Mouse (Mus musculus) limb, embryonic 10.5 days (tissue): ENCODE measurements around the gene Gpr183. TPM values are rescaled to one million over a fixed set of nuclear protein-coding genes. Genes with fewer than 3 reads are reported as not detected.

Experiments used
- DNase-seq: peaks from one replicate; pipeline ENCODE4 v3.0.0-alpha.2; 2017; ENCODE audit warnings: low spot score
- H3K27ac ChIP-seq: fragments of 300-500 bp; sonication (generic); 2 replicates; pipeline ENCODE4 v1.5.1; 2016; ENCODE audit warnings: mild to moderate bottlenecking
- H3K27me3 ChIP-seq: fragments of 300-500 bp; sonication (generic); 2 replicates; pipeline ENCODE4 v1.6.1; 2016; ENCODE audit warnings: low read depth, mild to moderate bottlenecking; ENCODE audit not compliant: poor library complexity, severe bottlenecking
- H3K36me3 ChIP-seq: fragments of 300-500 bp; sonication (generic); 2 replicates; pipeline ENCODE4 v1.6.1; 2016; ENCODE audit warnings: mild to moderate bottlenecking, moderate library complexity
- H3K4me1 ChIP-seq: fragments of 300-500 bp; sonication (generic); 2 replicates; pipeline ENCODE4 v1.6.1; 2016
- H3K4me3 ChIP-seq: fragments of 300-500 bp; sonication (generic); 2 replicates; pipeline ENCODE4 v1.5.1; 2016; ENCODE audit warnings: mild to moderate bottlenecking, moderate library complexity
- H3K9me3 ChIP-seq: fragments of 300-500 bp; sonication (generic); replicated peaks from 2 replicates; pipeline ENCODE4 v1.6.1; 2016; ENCODE audit warnings: mild to moderate bottlenecking
- WGBS: fragments of 180-500 bp; shearing (Covaris S2); methylation state at CpG from one replicate; pipeline ENCODE4 v1.1.7; 2016; 5-methylcytosine and 5-hydroxymethylcytosine counted together
- polyA plus RNA-seq: library from polyadenylated mRNA; unstranded; fragments of >200 nt; fragmentation: Nextera tagmentation; extraction: Ambion mirVana; gene quantifications from 2 replicates; pipeline ENCODE4 v1.2.1, GENCODE M21; 2016

The Gpr183 gene
- polyA plus RNA-seq, 1 experiment from 2014 or later: 2.7 TPM

GRCm38 (mm10) chr14:121918266-121918665 is 46.7 kb downstream of the Gpr183 start:
- WGBS: 89% methylated on average over 3 of the region's 3 CpGs
- peak; percentile 20 for DNase-seq
- Histone ChIP-seq H3K4me3 (no peak overlapping the region), H3K9me3 (no peaks in the 10 kb centered on the region), H3K27me3 (no peaks in the 10 kb centered on the region), H3K4me1 (no peaks in the 10 kb centered on the region), H3K27ac (no peak overlapping the region), H3K36me3 (peaks cover 31% of the 10 kb centered on the region)

- H3K27me3 ChIP-seq: no peaks in the 10 kb centered on the region
- H3K36me3 ChIP-seq: peaks cover 48% of the 10 kb centered on the region
- H3K4me3 ChIP-seq: no peak overlapping the region
Observed at GRCm38 (mm10) chr14:121916311-121917094, 48.5 kb downstream of the Gpr183 start.

GRCm38 (mm10) chr14:121915621-121916020 is 49.4 kb downstream of the Gpr183 start, which contains the start of gene Gpr18:
Gene Gpr18 (minus strand): TSS chr14:121915781.
- no peak within 1 kb of the TSS for H3K27ac ChIP-seq
- 82% methylated on average over 8 of the region's 8 CpGs for WGBS
- no peaks in the 10 kb centered on the region for H3K27me3 ChIP-seq
- DNase-seq: no peak
- H3K36me3 ChIP-seq: peaks cover 52% of the 10 kb centered on the region
- no peaks in the 10 kb centered on the region for H3K4me1 ChIP-seq
- no peak within 1 kb of the TSS for H3K4me3 ChIP-seq
- no peaks in the 10 kb centered on the region for H3K9me3 ChIP-seq

More at GRCm38 (mm10) chr14:121916311-121917094, 48.5 kb downstream of the Gpr183 start:
- WGBS: 88% methylated on average over 6 of the region's 6 CpGs
- Histone ChIP-seq H3K27ac (no peak overlapping the region), H3K4me1 (no peaks in the 10 kb centered on the region), H3K9me3 (no peaks in the 10 kb centered on the region)
- no peak for DNase-seq

- no peak overlapping the region for H3K4me3 ChIP-seq
- no peak overlapping the region for H3K27ac ChIP-seq
- no peaks in the 10 kb centered on the region for H3K9me3 ChIP-seq
- DNase-seq: no peak
- 93% methylated on average over 5 of the region's 5 CpGs for WGBS
- H3K27me3 ChIP-seq: no peaks in the 10 kb centered on the region
- H3K4me1 ChIP-seq: no peaks in the 10 kb centered on the region
- peaks cover 52% of the 10 kb centered on the region for H3K36me3 ChIP-seq
Observed at GRCm38 (mm10) chr14:121915143-121915542, 49.9 kb downstream of the Gpr183 start.

- no peaks in the 10 kb centered on the region for H3K4me1 ChIP-seq
- H3K9me3 ChIP-seq: no peaks in the 10 kb centered on the region
- H3K27me3 ChIP-seq: no peaks in the 10 kb centered on the region
- no peak for DNase-seq
- no peak overlapping the region for H3K4me3 ChIP-seq
- H3K36me3 ChIP-seq: peaks cover 71% of the 10 kb centered on the region
- 96% methylated on average over 7 of the region's 7 CpGs for WGBS
- H3K27ac ChIP-seq: no peak overlapping the region
Observed at GRCm38 (mm10) chr14:121912501-121912900, 52.5 kb downstream of the Gpr183 start.

GRCm38 (mm10) chr14:121909868-121910267 is 55.1 kb downstream of the Gpr183 start:
- Histone ChIP-seq H3K9me3 (no peaks in the 10 kb centered on the region), H3K27ac (no peak overlapping the region), H3K4me1 (peaks cover under 1% of the 10 kb centered on the region; the same call in 1 of the 2 replicates), H3K36me3 (peaks cover 69% of the 10 kb centered on the region), H3K27me3 (no peaks in the 10 kb centered on the region), H3K4me3 (no peak overlapping the region)
- no peak for DNase-seq
- 91% methylated on average over 6 of the region's 6 CpGs for WGBS

GRCm38 (mm10) chr14:121906992-121907681 is 57.9 kb downstream of the Gpr183 start:
- Histone ChIP-seq H3K9me3 (no peaks in the 10 kb centered on the region), H3K4me1 (peaks cover 6% of the 10 kb centered on the region), H3K27me3 (no peaks in the 10 kb centered on the region), H3K4me3 (no peak overlapping the region), H3K36me3 (peaks cover 56% of the 10 kb centered on the region), H3K27ac (no peak overlapping the region)
- DNase-seq: no peak
- 94% methylated on average over 11 of the region's 11 CpGs for WGBS

- Histone ChIP-seq H3K36me3 (peaks cover 56% of the 10 kb centered on the region), H3K27ac (no peak overlapping the region), H3K9me3 (no peaks in the 10 kb centered on the region), H3K27me3 (no peaks in the 10 kb centered on the region), H3K4me1 (peaks cover 6% of the 10 kb centered on the region), H3K4me3 (no peak overlapping the region)
- DNase-seq: no peak
- WGBS: 79% methylated on average over 8 of the region's 8 CpGs
Observed at GRCm38 (mm10) chr14:121906341-121906991, 58.5 kb downstream of the Gpr183 start.

GRCm38 (mm10) chr14:121904754-121905153 is 60.2 kb downstream of the Gpr183 start:
- H3K9me3 ChIP-seq: no peaks in the 10 kb centered on the region
- no peaks in the 10 kb centered on the region for H3K27me3 ChIP-seq
- WGBS: 22% methylated on average over 3 of the region's 3 CpGs
- no peak overlapping the region for H3K27ac ChIP-seq
- peaks cover 6% of the 10 kb centered on the region for H3K4me1 ChIP-seq
- no peak for DNase-seq
- H3K4me3 ChIP-seq: no peak overlapping the region
- H3K36me3 ChIP-seq: peaks cover 41% of the 10 kb centered on the region

- no peaks in the 10 kb centered on the region for H3K27me3 ChIP-seq
- peaks cover 29% of the 10 kb centered on the region for H3K36me3 ChIP-seq
- no peak overlapping the region for H3K4me3 ChIP-seq
- WGBS: 98% methylated on average over 7 of the region's 7 CpGs
- no peak overlapping the region for H3K27ac ChIP-seq
- no peak for DNase-seq
- peaks cover 6% of the 10 kb centered on the region for H3K4me1 ChIP-seq
- no peaks in the 10 kb centered on the region for H3K9me3 ChIP-seq
Observed at GRCm38 (mm10) chr14:121903381-121903876, 61.6 kb downstream of the Gpr183 start.
